In the genomic region with DNA sequence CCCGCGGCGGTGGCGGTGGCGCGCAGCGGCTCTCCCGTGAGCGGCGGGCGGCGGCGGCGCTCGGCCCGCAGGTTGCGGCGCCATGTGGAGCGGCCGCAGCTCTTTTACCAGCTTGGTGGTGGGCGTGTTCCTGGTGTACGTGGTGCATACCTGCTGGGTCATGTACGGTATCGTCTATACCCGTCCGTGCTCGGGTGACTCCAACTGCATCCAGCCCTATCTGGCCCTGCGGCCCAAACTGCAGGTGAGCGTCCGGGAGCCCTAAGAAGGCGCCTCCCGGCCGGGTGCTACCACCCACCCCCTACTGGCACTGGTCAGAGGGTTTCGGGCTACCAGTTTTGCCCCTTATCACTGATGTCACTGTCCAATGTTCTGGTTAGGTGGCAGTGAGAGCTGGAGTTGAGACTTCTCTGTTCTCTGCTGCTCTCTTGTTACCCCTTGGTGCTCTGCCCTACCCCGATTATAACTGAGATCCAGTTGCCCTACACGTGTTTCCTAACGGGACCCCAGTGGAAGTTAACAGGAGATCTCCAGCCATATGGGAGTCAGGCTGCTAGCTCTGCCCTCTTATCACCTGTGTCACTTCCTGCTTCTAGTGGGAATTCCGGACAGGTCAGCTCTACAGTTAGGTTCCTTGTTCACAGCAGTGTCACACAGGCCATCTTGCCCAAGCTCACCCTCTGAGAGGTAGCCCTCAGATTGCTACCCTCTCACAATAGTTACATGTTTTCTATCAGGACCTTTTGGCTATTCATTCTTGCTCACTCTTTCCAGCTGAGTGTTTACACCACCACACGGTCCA, we compare ENCODE assay signal across 8 mouse cellular contexts. TPM values are rescaled to one million over a fixed set of nuclear protein-coding genes. Genes with fewer than 3 reads are reported as not detected.
DNase-seq lines count a peak whose midpoint lies in the region; ATAC-seq and TF ChIP-seq lines count a peak whose summit lies in the region.

No protein-coding gene starts in this region.

- no peak for DNase-seq in heart, adult 11 months
- no peak for DNase-seq in ES-E14 (ENCODE audit: low read depth, low spot score)
- DNase-seq in limb, embryonic 11.5 days (ENCODE audit: low spot score), result no peak
- no peak for DNase-seq in right cerebral cortex, adult 2 months (ENCODE audit: low spot score in 2 of 2)
- DNase-seq in cerebellum, postnatal 25 days, result no peak

- H3K4me3 ChIP-seq in heart, embryonic 15.5 days, result peak overlapping the region; percentile 78
- H3K4me3 ChIP-seq in ES-E14 (ENCODE audit: insufficient read depth in 1 of 2, low read depth in 1 of 2, low read length in 2 of 2, poor library complexity in 1 of 2, severe bottlenecking in 1 of 2), result peak overlapping the region; percentile 83 to 89
- peak overlapping the region; percentile 91 for H3K4me3 ChIP-seq in embryonic fibroblast, embryonic 13.5 days (ENCODE audit: insufficient read depth, low read length)
- peak overlapping the region; percentile 71 for H3K4me3 ChIP-seq in limb, embryonic 11.5 days (ENCODE audit: low read depth, low read length)
- peak overlapping the region; percentile 96 for H3K4me3 ChIP-seq in myocyte

- H3K9me3 ChIP-seq in heart, embryonic 15.5 days (replicated peaks), result no peaks in the 10 kb centered on the region
- no peaks in the 10 kb centered on the region for H3K9me3 ChIP-seq in ES-E14 (ENCODE audit: control insufficient read depth, insufficient read depth, low read depth, low read length)
- no peaks in the 10 kb centered on the region for H3K9me3 ChIP-seq in limb, embryonic 11.5 days (ENCODE audit: control insufficient read depth, low read length)

- in situ Hi-C loops in ES-E14 (cut with MboI; ENCODE audit: low sequenced_read_pairs in 2 of 2, unreplicated experiment in 2 of 2), result no loop called here

- no peak for TF ChIP-seq POLR2A in embryonic fibroblast, embryonic 13.5 days (IDR thresholded peaks at IDR 0.05; ENCODE audit: low read depth, low read length)
- no peak for TF ChIP-seq POLR2A in myocyte (IDR thresholded peaks at IDR 0.05; ENCODE audit: insufficient read length, low read depth)

- H3K36me3 ChIP-seq in heart, embryonic 15.5 days, result peaks cover 29% of the 10 kb centered on the region
- peaks cover 14% of the 10 kb centered on the region for H3K36me3 ChIP-seq in ES-E14 (ENCODE audit: control insufficient read depth, insufficient read depth, low read length, poor library complexity, severe bottlenecking)
- peaks cover 7% of the 10 kb centered on the region for H3K36me3 ChIP-seq in limb, embryonic 11.5 days (ENCODE audit: control insufficient read depth, insufficient read depth, low read length)
- H3K36me3 ChIP-seq in myocyte (ENCODE audit: control insufficient read depth, insufficient read depth), result peaks cover 15% of the 10 kb centered on the region

- peaks cover 12% of the 10 kb centered on the region for H3K79me2 ChIP-seq in myocyte (ENCODE audit: control insufficient read depth, insufficient read depth)

- ATAC-seq in heart, embryonic 15.5 days (replicated peaks; ENCODE audit: insufficient number of reproducible peaks, insufficient read depth, low FRiP score, low read depth), result peak; percentile 59
- ATAC-seq in limb, embryonic 11.5 days (ENCODE audit: insufficient number of reproducible peaks, low FRiP score, low TSS enrichment, low read depth), result peak; percentile 78

- peaks cover 18% of the 10 kb centered on the region for H3K4me1 ChIP-seq in heart, embryonic 15.5 days (replicated peaks)
- H3K4me1 ChIP-seq in ES-E14 (ENCODE audit: control insufficient read depth in 2 of 2, insufficient read depth in 2 of 2, low read length in 2 of 2, poor library complexity in 1 of 2), result peaks cover 4% of the 10 kb centered on the region in 2 experiments; a peak in 2 of 4 replicates
- H3K4me1 ChIP-seq in embryonic fibroblast, embryonic 13.5 days (ENCODE audit: control insufficient read depth, insufficient read depth, low read length), result no peaks in the 10 kb centered on the region
- H3K4me1 ChIP-seq in limb, embryonic 11.5 days (ENCODE audit: control insufficient read depth, insufficient read depth, low read length), result peaks cover 8% of the 10 kb centered on the region

- TF ChIP-seq CTCF in embryonic fibroblast, embryonic 13.5 days (IDR thresholded peaks at IDR 0.05; ENCODE audit: borderline replicate concordance, insufficient read depth, low read length), result no peak

- H3K27ac ChIP-seq in heart, embryonic 15.5 days, result peak overlapping the region; percentile 66
- 0 out of 2 replicates have a peak overlapping the region, but pooled peaks have one; percentile 29 for H3K27ac ChIP-seq in ES-E14 (ENCODE audit: insufficient read depth, low read depth, low read length, poor library complexity, severe bottlenecking)
- no peak overlapping the region for H3K27ac ChIP-seq in embryonic fibroblast, embryonic 13.5 days (ENCODE audit: insufficient read depth, low read length)
- no peak overlapping the region for H3K27ac ChIP-seq in limb, embryonic 11.5 days (replicated peaks; ENCODE audit: low read depth, low read length)

- H3ac ChIP-seq in myocyte (ENCODE audit: control insufficient read depth, insufficient read length), result peak overlapping the region; percentile 50

- peak overlapping the region; percentile 94 for H3K4me2 ChIP-seq in heart, embryonic 15.5 days
- peak overlapping the region; percentile 85 for H3K4me2 ChIP-seq in limb, embryonic 11.5 days (ENCODE audit: low read depth, severe bottlenecking)
- peak overlapping the region; percentile 89 for H3K4me2 ChIP-seq in myocyte (ENCODE audit: low read depth)

- H3K27me3 ChIP-seq in heart, embryonic 15.5 days, result 0 out of 2 replicates have a peak, but pooled peaks cover 3% of the 10 kb centered on the region
- H3K27me3 ChIP-seq in limb, embryonic 11.5 days (ENCODE audit: control insufficient read depth, insufficient read depth, low read length), result no peaks in the 10 kb centered on the region
- H3K27me3 ChIP-seq in myocyte (ENCODE audit: control insufficient read depth, insufficient read depth, insufficient read length), result no peaks in the 10 kb centered on the region

- H3K9ac ChIP-seq in heart, embryonic 15.5 days, result peak overlapping the region; percentile 87
- H3K9ac ChIP-seq in ES-E14 (ENCODE audit: insufficient read depth, low read depth, low read length, poor library complexity, severe bottlenecking), result peak overlapping the region; percentile 97
- H3K9ac ChIP-seq in limb, embryonic 11.5 days (ENCODE audit: low read length), result peak overlapping the region; percentile 84

- WGBS in heart, embryonic 15.5 days, result 2% methylated on average over 39 of the region's 39 CpGs
- 3% methylated on average over 39 of the region's 39 CpGs for WGBS in limb, embryonic 11.5 days

TF ChIP-seq in ES-E14, 5 proteins besides CTCF, POLR2A, EP300 and RAD21:
- TF ChIP-seq HCFC1 (IDR thresholded peaks at IDR 0.05; ENCODE audit: borderline replicate concordance, insufficient read depth, low read length), result no peak

TF ChIP-seq in myocyte, 11 proteins besides CTCF, POLR2A, EP300 and RAD21:
- TF ChIP-seq POLR2AphosphoS2 (IDR thresholded peaks at IDR 0.05; ENCODE audit: insufficient read length, low read depth) (no peak), REST (IDR thresholded peaks at IDR 0.05; ENCODE audit: insufficient read depth, insufficient read length) (no peak), CEBPB (IDR thresholded peaks at IDR 0.05; ENCODE audit: insufficient read depth, poor library complexity, severe bottlenecking) (no peak), TCF12 (IDR thresholded peaks at IDR 0.05; ENCODE audit: insufficient read depth, poor library complexity, severe bottlenecking) (no peak), TCF3 (IDR thresholded peaks at IDR 0.05; ENCODE audit: insufficient read length, low read depth) (no peak), MYOD1 (IDR thresholded peaks at IDR 0.05; ENCODE audit: control insufficient read depth in 1 of 3, insufficient read length in 2 of 3, low read depth in 2 of 3) (no peak)

RNA-seq across cellular contexts. Expression of gene Clptm1l, which starts 0.6 kb away (rescaled TPM):
- polyA plus RNA-seq in heart, embryonic 15.5 days (2015; fragmentation: Nextera tagmentation; extraction: Ambion mirVana), result 83.4 and 112 TPM in 2 replicates
- 106 and 107 TPM in 2 replicates for total RNA-seq in ES-E14 (2012; rRNA removed)
- polyA plus RNA-seq in embryonic fibroblast, embryonic 13.5 days (2011; ENCODE audit: insufficient read length, low read depth, missing spikeins), result 140 and 159 TPM in 2 replicates
- polyA plus RNA-seq in limb, embryonic 11.5 days (2014; fragmentation: Nextera tagmentation; extraction: Ambion mirVana), result 113 and 119 TPM in 2 replicates
- 147 TPM for polyA plus RNA-seq in myocyte (2012; fragmentation: generic; extraction: Trizol)

RNA-seq across cellular contexts. Expression of gene Tert, which starts 22.4 kb away (rescaled TPM):
- polyA plus RNA-seq in heart, embryonic 15.5 days (2015; fragmentation: Nextera tagmentation; extraction: Ambion mirVana), result 1.4 and 2.9 TPM in 2 replicates
- total RNA-seq in ES-E14 (2012; rRNA removed), result 11.7 and 21.0 TPM in 2 replicates
- polyA plus RNA-seq in embryonic fibroblast, embryonic 13.5 days (2011; ENCODE audit: insufficient read length, low read depth, missing spikeins), result 6.5 and 6.6 TPM in 2 replicates
- polyA plus RNA-seq in limb, embryonic 11.5 days (2014; fragmentation: Nextera tagmentation; extraction: Ambion mirVana), result 9.4 and 10.2 TPM in 2 replicates
- 0.13 TPM for polyA plus RNA-seq in myocyte (2012; fragmentation: generic; extraction: Trizol)

Comparison
In these comparisons a context has a peak if more than half of its experiments do, and no peak if none do; other contexts are left out.
1. H3K27ac ChIP-seq: peak in heart, embryonic 15.5 days (single experiment) and ES-E14 (single experiment); none in embryonic fibroblast, embryonic 13.5 days (single experiment) and limb, embryonic 11.5 days (single experiment).
2. Peak in every context shown above with its lines, with median percentiles within 50 percentile points of each other: H3K4me2 ChIP-seq, H3K4me3 ChIP-seq and H3K9ac ChIP-seq.